Mouse (Mus musculus) small intestine, adult 2 months (tissue): ENCODE measurements around the gene Gm43518.

Experiments used
- CTCF ChIP-seq: fragments of 200-500 bp; IDR thresholded peaks from 2 replicates; pipeline ENCODE4 v1.5.1; 2012; ENCODE audit warnings: low read depth, mild to moderate bottlenecking, control low read depth, inconsistent platforms, low read length, moderate library complexity, mixed read lengths; ENCODE audit not compliant: insufficient replicate concordance, insufficient read length; ENCODE audit errors: extremely low read depth
- POLR2A ChIP-seq: fragments of 200-500 bp; IDR thresholded peaks from 2 replicates; pipeline ENCODE4 v1.6.1; 2012; ENCODE audit warnings: low read depth, mild to moderate bottlenecking, control low read depth, inconsistent platforms, low read length, moderate library complexity

DNA sequence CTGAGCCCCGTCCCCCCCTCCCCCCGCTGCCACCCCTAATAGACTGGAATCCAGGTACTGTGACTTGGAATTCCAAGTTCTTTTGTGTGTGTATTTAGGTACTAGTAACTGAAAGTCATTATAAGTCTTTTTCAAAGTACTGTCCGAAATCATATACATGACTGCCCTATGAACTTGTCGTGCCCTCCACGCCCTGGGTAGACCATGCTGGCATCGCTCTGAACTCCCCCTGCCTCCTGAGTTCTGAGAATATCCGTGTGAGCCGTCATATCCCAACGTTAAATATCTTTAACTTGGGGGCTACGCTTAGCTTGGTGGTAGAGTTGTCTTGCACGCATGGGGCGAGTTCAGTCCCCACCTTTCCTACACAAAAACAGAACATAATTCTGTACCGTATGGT lies 3.9 kb downstream of the Gm43518 start:
- TF ChIP-seq CTCF (no peak), POLR2A (no peak)
